Mouse (Mus musculus): ENCODE measurements at regions not wholly inside any gene's neighbourhood (a gene's known extent, or its start where the extent isn't known, plus 50 kb on each side); places are given as distances from the start of the nearest gene placed in this dataset.

- no peak for DNase-seq (ENCODE audit: low spot score)
Observed at GRCm38 (mm10) chr7:65244936-65245335, 88.6 kb upstream of the Fam189a1 start.

GRCm38 (mm10) chr7:65241208-65241607, 84.8 kb upstream of the Fam189a1 start:
- DNase-seq (ENCODE audit: low spot score): no peak

GRCm38 (mm10) chr7:65235701-65236100, 79.3 kb upstream of the Fam189a1 start:
- no peak for DNase-seq (ENCODE audit: low spot score)

- DNase-seq (ENCODE audit: low spot score): no peak
Observed at GRCm38 (mm10) chr7:65233681-65234080, 77.3 kb upstream of the Fam189a1 start.

- DNase-seq (ENCODE audit: low spot score): no peak
Observed at GRCm38 (mm10) chr7:65229306-65229705, 72.9 kb upstream of the Fam189a1 start.

- no peak for DNase-seq (ENCODE audit: low spot score)
Observed at GRCm38 (mm10) chr7:65226218-65226617, 69.8 kb upstream of the Fam189a1 start.

GRCm38 (mm10) chr7:65213216-65213925, 57.0 kb upstream of the Fam189a1 start:
- peak; percentile 56 for DNase-seq (ENCODE audit: low spot score)

- no peak for DNase-seq (ENCODE audit: low spot score)
Observed at GRCm38 (mm10) chr7:65207240-65207639, 50.9 kb upstream of the Fam189a1 start.

Measured in urinary bladder, postnatal 25 days (tissue).